In the genomic region with DNA sequence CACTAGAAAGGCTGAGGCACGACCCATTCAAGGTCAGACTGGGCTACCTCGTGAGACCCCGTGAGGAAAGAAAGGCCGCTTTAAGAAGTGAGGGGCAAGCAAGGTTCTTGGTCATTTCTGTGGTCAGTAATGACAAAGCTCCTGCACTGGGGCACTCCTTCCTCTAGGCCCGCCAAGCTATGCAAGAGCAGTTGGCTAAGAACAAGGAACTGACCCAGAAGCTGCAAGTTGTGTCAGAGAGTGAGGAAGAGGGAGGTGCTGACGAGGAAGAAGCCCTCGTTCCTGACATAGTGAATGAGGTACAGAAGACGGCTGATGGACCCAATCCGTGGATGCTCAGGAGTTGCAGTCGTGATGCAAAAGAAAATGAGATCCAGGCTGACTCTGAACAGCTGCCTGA, we compare ENCODE assay signal across 15 mouse cellular contexts.
"Had no signal": no experiment of that assay in that cellular context is flagged by ENCODE, and none has a peak within 500 bp of the region (broad histone marks: within the 10 kb centered on the region; RNA-seq: fewer than 3 reads in every experiment).

No protein-coding gene starts in this region.

- H3K9me3 ChIP-seq: neural tube, embryonic 13.5 days had no signal

- H3K4me1 ChIP-seq: neural tube, embryonic 13.5 days had no signal

- H3K4me3 ChIP-seq: layer of hippocampus, adult 2 months; myocyte; neural tube, embryonic 13.5 days had no signal

- ATAC-seq: intestine, postnatal 0 days; lung, postnatal 0 days had no signal

- H3K27me3 ChIP-seq: neural tube, embryonic 13.5 days had no signal

- H3K9ac ChIP-seq: lung, embryonic 14.5 days; neural tube, embryonic 13.5 days had no signal

- H3K4me2 ChIP-seq: lung, embryonic 14.5 days; midbrain, embryonic 11.5 days; neural tube, embryonic 13.5 days had no signal

- H3K27ac ChIP-seq: kidney, postnatal 0 days; layer of hippocampus, adult 2 months; neural tube, embryonic 13.5 days had no signal

- DNase-seq: kidney, adult 2 months; kidney, postnatal 25 days; layer of hippocampus, adult 9-11 months; lung, embryonic 14.5 days; midbrain, embryonic 14.5 days; right cerebral cortex, postnatal 25 days; thymus, adult 18-20 months; thymus, postnatal 4 days had no signal
